In genomic region chr4:148723208-148723607, GRCm38 (mm10) we compare ENCODE assay signal across 26 mouse cellular contexts.
DNase-seq lines count a peak whose midpoint lies in the region; TF ChIP-seq lines count a peak whose summit lies in the region.
"Had no signal": no experiment of that assay in that cellular context is flagged by ENCODE, and none has a peak within 500 bp of the region (broad histone marks: within the 10 kb centered on the region; RNA-seq: fewer than 3 reads in every experiment).

No protein-coding gene starts in this region.

- H3K27ac ChIP-seq in heart, adult 2 months: no peak overlapping the region
- H3K27ac ChIP-seq: embryonic facial prominence, embryonic 13.5 days; forebrain, embryonic 12.5 days; forebrain, embryonic 15.5 days; heart, embryonic 10.5 days; heart, embryonic 13.5 days; hindbrain, embryonic 12.5 days; hindbrain, embryonic 15.5 days had no signal

- peaks cover 69% of the 10 kb centered on the region for H3K4me1 ChIP-seq in E14TG2a.4 (replicated peaks; ENCODE audit: low read depth, low read length)
- H3K4me1 ChIP-seq in heart, adult 2 months (ENCODE audit: control insufficient read depth, insufficient read depth, low read length): no peaks in the 10 kb centered on the region

- intact Hi-C loops in left cerebral cortex, postnatal 4 days (cut with DNase I): loop anchor here (10.0 kb wide), 1 partner anchor 62 kb away; no protein-coding TSS in a partner anchor
- intact Hi-C loops in heart, adult 2 months (cut with DNase I): no loop called here

- no peaks in the 10 kb centered on the region for H3K27me3 ChIP-seq in E14TG2a.4 (ENCODE audit: insufficient read depth, low read length)
- H3K27me3 ChIP-seq in heart, adult 2 months (ENCODE audit: control insufficient read depth, insufficient read depth, low read length): peaks cover 2% of the 10 kb centered on the region; the same call in 1 of the 2 replicates

- no peak overlapping the region for H3K9ac ChIP-seq in heart, adult 2 months (ENCODE audit: low read depth, low read length)
- H3K9ac ChIP-seq: embryonic facial prominence, embryonic 13.5 days; forebrain, embryonic 12.5 days; forebrain, embryonic 15.5 days; heart, embryonic 13.5 days; hindbrain, embryonic 12.5 days; hindbrain, embryonic 15.5 days had no signal

- DNase-seq in ES-CJ7 (ENCODE audit: low read depth, low spot score) (peak; percentile 96), WW6 (ENCODE audit: low read depth, low spot score) (peak; percentile 83)
- no peak for DNase-seq in layer of hippocampus, adult 9-11 months
- no peak for DNase-seq in left cerebral cortex, postnatal 4 days
- DNase-seq in heart, adult 2 months: no peak
- DNase-seq: adrenal gland, adult 2 months; adrenal gland, postnatal 14 days; B cell, adult 2 months; cerebellum, adult 11 months; cerebellum, adult 2 months; cerebellum, adult 9-11 months; cerebellum, postnatal 25 days; embryo, embryonic 11 days; gastrocnemius, postnatal 25 days; heart, adult 18-20 months; heart, postnatal 14 days had no signal

- 84% methylated on average over 9 of the region's 9 CpGs for WGBS in heart, adult 2 months

- H3K36me3 ChIP-seq in E14TG2a.4 (ENCODE audit: insufficient read depth, low read length): no peaks in the 10 kb centered on the region
- H3K36me3 ChIP-seq in heart, adult 2 months (ENCODE audit: control insufficient read depth, insufficient read depth, low read length): no peaks in the 10 kb centered on the region
- H3K36me3 ChIP-seq: embryonic facial prominence, embryonic 10.5 days; embryonic facial prominence, embryonic 13.5 days; forebrain, embryonic 12.5 days; forebrain, embryonic 15.5 days; heart, embryonic 10.5 days; heart, embryonic 13.5 days; hindbrain, embryonic 12.5 days; hindbrain, embryonic 15.5 days had no signal

- H3K9me3 ChIP-seq in E14TG2a.4 (ENCODE audit: low read length): no peaks in the 10 kb centered on the region
- H3K9me3 ChIP-seq: embryonic facial prominence, embryonic 10.5 days; embryonic facial prominence, embryonic 13.5 days; forebrain, embryonic 12.5 days; forebrain, embryonic 15.5 days; heart, embryonic 10.5 days; heart, embryonic 13.5 days; hindbrain, embryonic 12.5 days; hindbrain, embryonic 15.5 days had no signal

- H3K79me2 ChIP-seq in heart, adult 2 months (replicated peaks; ENCODE audit: control insufficient read depth, insufficient read depth, low read length): no peaks in the 10 kb centered on the region

- TF ChIP-seq POLR2A in heart, adult 2 months (IDR thresholded peaks at IDR 0.05; ENCODE audit: insufficient read depth, low read depth, low read length): no peak

- TF ChIP-seq CTCF in E14TG2a.4 (conservative IDR thresholded peaks at IDR 0.05; ENCODE audit: low read length): no peak
- no peak for TF ChIP-seq CTCF in heart, adult 2 months (IDR thresholded peaks at IDR 0.05)

- TF ChIP-seq EP300 in heart, adult 2 months (IDR thresholded peaks at IDR 0.05; ENCODE audit: insufficient read depth, low read depth, low read length): no peak

- H3K4me3 ChIP-seq in E14TG2a.4 (replicated peaks; ENCODE audit: low read length): peak overlapping the region; percentile 76
- H3K4me3 ChIP-seq in heart, adult 2 months: no peak overlapping the region
- H3K4me3 ChIP-seq: embryonic facial prominence, embryonic 13.5 days; erythroblast, embryonic 14.5 days; forebrain, embryonic 15.5 days; heart, embryonic 13.5 days; hindbrain, embryonic 12.5 days; hindbrain, embryonic 15.5 days had no signal

Comparison
In these comparisons a context has a peak if more than half of its experiments do, and no peak if none do; other contexts are left out.
1. DNase-seq: peak in ES-CJ7 (single experiment) and WW6 (single experiment); none in layer of hippocampus, adult 9-11 months (single experiment), left cerebral cortex, postnatal 4 days (single experiment) and heart, adult 2 months (0 of 2).